Comparison of ENCODE assay signal across 21 mouse cellular contexts in the genomic region with DNA sequence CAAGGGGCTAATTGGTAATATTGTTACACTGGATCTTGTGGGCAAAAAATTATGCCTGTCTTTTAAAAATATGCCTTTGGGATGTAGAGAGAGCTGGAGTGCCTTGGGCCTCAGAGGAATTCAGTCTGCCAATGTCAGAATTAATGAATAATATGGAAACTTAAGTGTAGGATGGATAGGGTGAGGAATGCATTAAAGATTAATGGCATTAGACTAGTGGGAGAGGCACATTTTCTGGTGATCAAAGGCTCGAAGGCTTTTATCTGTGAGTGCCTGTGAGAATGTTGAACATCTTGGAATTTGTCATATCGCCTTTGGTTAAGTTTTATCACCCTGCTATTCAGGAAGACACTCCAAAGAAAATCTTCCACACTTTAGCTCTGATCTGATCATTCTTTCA.
"Had no signal": no experiment of that assay in that cellular context is flagged by ENCODE, and none has a peak within 500 bp of the region (broad histone marks: within the 10 kb centered on the region; RNA-seq: fewer than 3 reads in every experiment).

No protein-coding gene starts in this region.

- H3K4me3 ChIP-seq: liver, embryonic 13.5 days; liver, embryonic 15.5 days; lung, embryonic 15.5 days; megakaryocyte, embryonic 14.5 days; midbrain, embryonic 12.5 days; neural tube, embryonic 12.5 days; stomach, embryonic 15.5 days had no signal

- ATAC-seq: liver, postnatal 0 days; lung, postnatal 0 days had no signal

- H3K4me1 ChIP-seq: liver, embryonic 13.5 days; liver, embryonic 15.5 days; lung, embryonic 15.5 days; megakaryocyte, embryonic 14.5 days; midbrain, embryonic 12.5 days; neural tube, embryonic 12.5 days; stomach, embryonic 15.5 days had no signal

- H3K9ac ChIP-seq: liver, embryonic 13.5 days; liver, embryonic 15.5 days; liver, postnatal 0 days; lung, embryonic 15.5 days; midbrain, embryonic 12.5 days; neural tube, embryonic 12.5 days; stomach, embryonic 15.5 days had no signal

- H3K9me3 ChIP-seq: liver, embryonic 13.5 days; liver, embryonic 15.5 days; lung, embryonic 15.5 days; midbrain, embryonic 12.5 days; neural tube, embryonic 12.5 days; stomach, embryonic 15.5 days had no signal

- DNase-seq: liver; liver, embryonic 13.5 days; liver, postnatal 0 days; lung, adult 2 months; lung, postnatal 14 days; lung, postnatal 36 days; right cerebral cortex, postnatal 14 days; spleen, adult 18-20 months; thymus, adult 2 months; thymus, postnatal 14 days; thymus, postnatal 36 days had no signal

- H3K27me3 ChIP-seq: liver, embryonic 13.5 days; liver, embryonic 15.5 days; lung, embryonic 15.5 days; megakaryocyte, embryonic 14.5 days; midbrain, embryonic 12.5 days; neural tube, embryonic 12.5 days; stomach, embryonic 15.5 days had no signal

- H3K4me2 ChIP-seq: liver, embryonic 11.5 days; liver, embryonic 13.5 days; liver, embryonic 15.5 days; lung, embryonic 15.5 days; midbrain, embryonic 12.5 days; neural tube, embryonic 12.5 days; stomach, embryonic 15.5 days had no signal

- H3K36me3 ChIP-seq: liver, embryonic 13.5 days; liver, embryonic 15.5 days; lung, embryonic 15.5 days; midbrain, embryonic 12.5 days; neural tube, embryonic 12.5 days; stomach, embryonic 15.5 days had no signal

- H3K27ac ChIP-seq: liver, embryonic 13.5 days; liver, embryonic 15.5 days; lung, embryonic 15.5 days; macrophage; midbrain, embryonic 12.5 days; neural tube, embryonic 12.5 days; stomach, embryonic 15.5 days; stomach, postnatal 0 days had no signal
